Mouse (Mus musculus) embryo, embryonic 10 days (tissue): ENCODE results near the gene Foxj3.
"Not testable (repeated sequence)": the region's sequence is repeated elsewhere in the genome, so short reads cannot be mapped to it uniquely, and the experiment has no call there.

Source experiments
- DNase-seq: peaks from one replicate; pipeline ENCODE4 v3.0.0-alpha.2; 2015; ENCODE audit warnings: low spot score

Foxj3 gene

GRCm38 (mm10) chr4:119536615-119537014, at the start of gene Foxj3:
Gene Foxj3 (plus strand): TSS chr4:119537004.
- not testable (repeated sequence) for DNase-seq

GRCm38 (mm10) chr4:119489666-119490065, 47.1 kb upstream of the Foxj3 start:
- DNase-seq, result no peak

GRCm38 (mm10) chr4:119490806-119491205, 46.0 kb upstream of the Foxj3 start:
- DNase-seq, result peak; percentile 67

GRCm38 (mm10) chr4:119492291-119492932, 44.4 kb upstream of the Foxj3 start, which contains the start of gene Rimkla:
Gene Rimkla (minus strand): TSS chr4:119492628.
- DNase-seq, result peak; percentile 75

GRCm38 (mm10) chr4:119492933-119493327, 43.9 kb upstream of the Foxj3 start:
- DNase-seq, result no peak

GRCm38 (mm10) chr4:119498319-119498848, 38.4 kb upstream of the Foxj3 start:
- no peak for DNase-seq

GRCm38 (mm10) chr4:119511591-119511990, 25.2 kb upstream of the Foxj3 start:
- no peak for DNase-seq

- DNase-seq, result no peak
Measured at GRCm38 (mm10) chr4:119512731-119513141, 24.1 kb upstream of the Foxj3 start.

GRCm38 (mm10) chr4:119523575-119523974, 13.2 kb upstream of the Foxj3 start:
- DNase-seq, result no peak

- no peak for DNase-seq
Measured at GRCm38 (mm10) chr4:119524010-119524409, 12.8 kb upstream of the Foxj3 start.

- DNase-seq, result no peak
Measured at GRCm38 (mm10) chr4:119524466-119524865, 12.3 kb upstream of the Foxj3 start.

- DNase-seq, result no peak
Measured at GRCm38 (mm10) chr4:119526329-119526845, 10.4 kb upstream of the Foxj3 start.

GRCm38 (mm10) chr4:119531813-119532212, 5.0 kb upstream of the Foxj3 start:
- no peak for DNase-seq

GRCm38 (mm10) chr4:119535103-119535502, 1.7 kb upstream of the Foxj3 start:
- no peak for DNase-seq

GRCm38 (mm10) chr4:119537436-119537835, 632 bp downstream of the Foxj3 start:
- no peak for DNase-seq

- peak; percentile 91 for DNase-seq
Measured at GRCm38 (mm10) chr4:119539031-119539824, 2.4 kb downstream of the Foxj3 start, which contains the start of gene Frg2f1. Gene Frg2f1 (minus strand): TSS chr4:119539529.

GRCm38 (mm10) chr4:119539836-119540532, 3.2 kb downstream of the Foxj3 start:
- peak; percentile 64 for DNase-seq

- DNase-seq, result no peak
Measured at GRCm38 (mm10) chr4:119540533-119540890, 3.7 kb downstream of the Foxj3 start.

GRCm38 (mm10) chr4:119550864-119551263, 14.1 kb downstream of the Foxj3 start:
- no peak for DNase-seq

- no peak for DNase-seq
Measured at GRCm38 (mm10) chr4:119555466-119555865, 18.7 kb downstream of the Foxj3 start.

- no peak for DNase-seq
Measured at GRCm38 (mm10) chr4:119563136-119563535, 26.3 kb downstream of the Foxj3 start.

- no peak for DNase-seq
Measured at GRCm38 (mm10) chr4:119566322-119566835, 29.6 kb downstream of the Foxj3 start.
